Mouse (Mus musculus) CH12.LX (cell line): ENCODE data around the gene Acsl6. TPM values are rescaled to one million over a fixed set of nuclear protein-coding genes. Genes with fewer than 3 reads are reported as not detected.

Source experiments
- DNase-seq: peaks from one replicate; pipeline ENCODE4 v3.0.0-alpha.2; 2013; ENCODE audit errors: extremely low read depth
- H3K27ac ChIP-seq: 2 replicates; pipeline ENCODE4 v1.5.1; 2012; ENCODE audit warnings: low read depth, mild to moderate bottlenecking, control low read depth, moderate library complexity; ENCODE audit not compliant: insufficient read depth
- H3K27me3 ChIP-seq: replicated peaks from 2 replicates; pipeline ENCODE3; 2012; ENCODE audit warnings: inconsistent platforms
- H3K36me3 ChIP-seq, 2 experiments: replicated peaks in 1 of 2; 2 replicates each; pipeline versions ENCODE3 to v1.6.1; 2012; ENCODE audit warnings: inconsistent platforms in 1 of 2, low read length in 1 of 2, mild to moderate bottlenecking in 1 of 2, mixed read lengths in 1 of 2, moderate library complexity in 1 of 2; ENCODE audit not compliant: control insufficient read depth in 1 of 2, insufficient read depth in 1 of 2
- H3K4me1 ChIP-seq, 2 experiments: 2 replicates each; pipeline ENCODE4 v1.6.1; 2012; ENCODE audit warnings: inconsistent platforms in 1 of 2, moderate library complexity in 1 of 2; ENCODE audit not compliant: insufficient read depth in 2 of 2, control insufficient read depth in 1 of 2
- H3K4me2 ChIP-seq: 2 replicates; pipeline ENCODE4 v1.6.1; 2012; ENCODE audit warnings: low read depth, mild to moderate bottlenecking, control low read depth; ENCODE audit not compliant: poor library complexity, insufficient read depth, severe bottlenecking
- H3K4me3 ChIP-seq, 3 experiments: fragments of 150-350 bp in 1 of 3; sonication (generic) in 1 of 3; replicated peaks in 1 of 3; 2 replicates each; pipeline versions ENCODE3 to v1.5.1; 2011 to 2012; ENCODE audit warnings: low read depth in 2 of 3, low read length in 2 of 3, mild to moderate bottlenecking in 2 of 3, moderate library complexity in 2 of 3, control low read depth in 1 of 3, improper control_type of control experiment in 1 of 3, inconsistent platforms in 1 of 3, mixed read lengths in 1 of 3; ENCODE audit not compliant: poor library complexity in 1 of 3
- H3K79me2 ChIP-seq: replicated peaks from 2 replicates; pipeline ENCODE4 v1.6.1; 2012; ENCODE audit warnings: mild to moderate bottlenecking, moderate library complexity; ENCODE audit not compliant: control insufficient read depth, poor library complexity, insufficient read depth, severe bottlenecking; ENCODE audit errors: extremely low read depth
- H3K9ac ChIP-seq: 2 replicates; pipeline ENCODE4 v1.6.1; 2012; ENCODE audit warnings: low read depth, mild to moderate bottlenecking, control low read depth, moderate library complexity; ENCODE audit not compliant: insufficient read depth
- H3K9me3 ChIP-seq: replicated peaks from 2 replicates; pipeline ENCODE3; 2012; ENCODE audit warnings: low read length, inconsistent platforms, mixed read lengths
- BHLHE40 ChIP-seq: IDR thresholded peaks from 2 replicates; pipeline ENCODE4 v1.6.1; 2011; ENCODE audit warnings: mild to moderate bottlenecking, low read depth, low read length, improper control_type of control experiment
- CTCF ChIP-seq, 2 experiments: IDR thresholded peaks in 1 of 2; conservative IDR thresholded peaks in 1 of 2; 2 replicates each; pipeline ENCODE4 v1.5.1; 2011 to 2012; ENCODE audit warnings: low read depth in 2 of 2, low read length in 2 of 2, improper control_type of control experiment in 1 of 2, inconsistent platforms in 1 of 2, mild to moderate bottlenecking in 1 of 2, moderate library complexity in 1 of 2
- ELF1 ChIP-seq: IDR thresholded peaks from 2 replicates; pipeline ENCODE4 v1.6.1; 2014; ENCODE audit warnings: low read depth, mild to moderate bottlenecking, inconsistent platforms, low read length, improper control_type of control experiment
- EP300 ChIP-seq: IDR thresholded peaks from 2 replicates; pipeline ENCODE4 v1.6.1; 2011; ENCODE audit warnings: low read length, improper control_type of control experiment
- GABPA ChIP-seq: IDR thresholded peaks from 2 replicates; pipeline ENCODE4 v1.6.1; 2012; ENCODE audit warnings: low read depth, low read length, improper control_type of control experiment, inconsistent platforms; ENCODE audit not compliant: insufficient replicate concordance
- IRF4 ChIP-seq: IDR thresholded peaks from 2 replicates; pipeline ENCODE4 v1.6.1; 2014; ENCODE audit warnings: low read depth, mild to moderate bottlenecking, inconsistent platforms, low read length, improper control_type of control experiment
- JUND ChIP-seq: conservative IDR thresholded peaks from 2 replicates; pipeline ENCODE4 v1.6.1; 2011; ENCODE audit warnings: low read depth, low read length, improper control_type of control experiment
- MAX ChIP-seq: IDR thresholded peaks from 2 replicates; pipeline ENCODE4 v1.6.1; 2011; ENCODE audit warnings: low read length, improper control_type of control experiment
- MAZ ChIP-seq: IDR thresholded peaks from 2 replicates; pipeline ENCODE4 v1.6.1; 2012; ENCODE audit warnings: low read depth, mild to moderate bottlenecking, inconsistent platforms, low read length, improper control_type of control experiment, moderate library complexity
- MEF2A ChIP-seq: IDR thresholded peaks from 2 replicates; pipeline ENCODE4 v1.6.1; 2014; ENCODE audit warnings: low read depth, mild to moderate bottlenecking, inconsistent platforms, low read length, improper control_type of control experiment, borderline replicate concordance
- MYC ChIP-seq: IDR thresholded peaks from 2 replicates; pipeline ENCODE4 v1.6.1; 2011; ENCODE audit warnings: low read depth, mild to moderate bottlenecking, improper control_type of control experiment, low read length
- NELFE ChIP-seq: IDR thresholded peaks from 2 replicates; pipeline ENCODE4 v1.6.1; 2011; ENCODE audit warnings: low read depth, low read length, improper control_type of control experiment
- NRF1 ChIP-seq: IDR thresholded peaks from 2 replicates; pipeline ENCODE4 v1.6.1; 2014; ENCODE audit warnings: low read depth, mild to moderate bottlenecking, inconsistent platforms, low read length, improper control_type of control experiment, moderate library complexity
- PAX5 ChIP-seq: IDR thresholded peaks from 2 replicates; pipeline ENCODE4 v1.6.1; 2012; ENCODE audit warnings: low read length, inconsistent platforms, mixed read lengths
- RAD21 ChIP-seq: IDR thresholded peaks from 2 replicates; pipeline ENCODE4 v1.6.1; 2011; ENCODE audit warnings: low read depth, mild to moderate bottlenecking, low read length, improper control_type of control experiment, moderate library complexity
- SIN3A ChIP-seq: IDR thresholded peaks from 2 replicates; pipeline ENCODE4 v1.6.1; 2012; ENCODE audit warnings: low read length, improper control_type of control experiment, inconsistent platforms
- SMC3 ChIP-seq: IDR thresholded peaks from 2 replicates; pipeline ENCODE4 v1.6.1; 2011; ENCODE audit warnings: low read depth, low read length, improper control_type of control experiment
- TCF12 ChIP-seq: IDR thresholded peaks from 2 replicates; pipeline ENCODE4 v1.6.1; 2014; ENCODE audit warnings: low read depth, mild to moderate bottlenecking, inconsistent platforms, low read length, improper control_type of control experiment
- UBTF ChIP-seq: IDR thresholded peaks from 2 replicates; pipeline ENCODE4 v1.6.1; 2012; ENCODE audit warnings: low read depth, mild to moderate bottlenecking, inconsistent platforms, low read length, improper control_type of control experiment, moderate library complexity
- USF2 ChIP-seq: conservative IDR thresholded peaks from 2 replicates; pipeline ENCODE4 v1.6.1; 2011; ENCODE audit warnings: low read depth, low read length, improper control_type of control experiment
- ZC3H11A ChIP-seq: IDR thresholded peaks from 2 replicates; pipeline ENCODE4 v1.6.1; 2012; ENCODE audit warnings: low read depth, mild to moderate bottlenecking, inconsistent platforms, low read length, improper control_type of control experiment
- ZNF384 ChIP-seq: IDR thresholded peaks from 2 replicates; pipeline ENCODE4 v1.6.1; 2012; ENCODE audit warnings: low read depth, low read length, improper control_type of control experiment, inconsistent platforms
- dilution Hi-C: fragments of 300-500 bp; cut with MboI; formaldehyde crosslinking; loops from 2 replicates; pipeline ENCODE4 v1.14.3; 2020; ENCODE audit warnings: low sequenced_read_pairs; ENCODE audit not compliant: extremely low pct_unique_long_range_greater_than_20kb, extremely low pct_ligation_motif_present
- in situ Hi-C: fragments of 300-500 bp; cut with MboI; formaldehyde crosslinking; loops from 3 replicates; pipeline ENCODE4 v1.14.3; 2019; ENCODE audit warnings: low sequenced_read_pairs, low pct_ligation_motif_present, low pct_unique_long_range_greater_than_20kb, mixed read lengths
- polyA plus RNA-seq: library from polyadenylated mRNA; unstranded; fragments of >175 nt; gene quantifications from 2 replicates; pipeline ENCODE4 v1.2.1, GENCODE M21; 2012; ENCODE audit warnings: low read depth; ENCODE audit not compliant: insufficient read length
- total RNA-seq, 2 experiments: library from RNA; depleted of rRNA; stranded (reverse); fragments of 300-350 nt in 1 of 2; fragments of >200 nt in 1 of 2; gene quantifications; 2 replicates each; pipeline ENCODE4 v1.2.3; 2012 to 2014

Acsl6 gene
- total and polyA plus RNA-seq, 3 experiments: 74.1 to 222 (median 96.9) TPM

GRCm38 (mm10) chr11:54303728-54304470, at the start of gene Acsl6 (continued):
- peak; percentile 76 for TF ChIP-seq MEF2A

- peak; percentile 88 for DNase-seq
- Histone ChIP-seq H3K27me3 (no peaks in the 10 kb centered on the region), H3K4me1 (peaks cover 14 to 40% of the 10 kb centered on the region in 2 experiments)
These were observed 49.5 kb upstream of the Acsl6 start for GRCm38 (mm10) chr11:54254114-54254513.

DNA sequence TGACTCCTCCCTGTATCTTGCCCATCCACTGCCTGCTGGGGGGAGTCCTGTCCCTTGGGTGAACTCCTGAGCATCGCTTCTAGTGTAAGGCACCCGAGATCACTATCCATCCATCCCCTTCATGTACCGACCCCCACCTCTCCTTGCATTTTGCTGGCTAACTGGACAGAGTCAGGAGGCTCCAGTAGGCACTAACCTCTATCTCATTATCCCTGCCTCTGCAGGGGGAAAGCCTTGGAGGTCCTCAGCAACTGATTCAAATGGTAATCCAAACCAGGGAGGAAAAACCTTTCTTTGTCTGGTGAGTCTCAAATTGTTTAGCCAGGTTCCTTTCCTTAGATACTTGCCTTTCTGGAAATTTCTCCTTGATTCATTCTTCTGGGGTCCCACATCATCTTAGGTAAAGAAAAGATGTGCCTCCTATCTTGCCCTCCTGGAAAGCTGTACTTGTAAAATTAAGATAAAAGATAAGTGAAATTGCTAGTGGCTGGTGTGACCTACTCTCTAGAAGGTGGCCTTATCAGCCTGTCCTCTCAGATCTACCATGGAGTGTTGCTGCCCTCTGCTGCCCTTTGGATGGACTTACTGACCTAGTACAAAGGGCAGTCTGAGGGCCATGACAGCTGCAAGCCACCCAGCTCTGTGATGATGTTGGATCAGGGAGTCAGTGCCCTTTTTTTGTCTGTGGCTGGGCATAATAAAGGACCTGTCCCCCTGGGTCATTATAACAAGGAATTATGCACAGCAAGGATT, 46.8 kb upstream of the Acsl6 start:
- no peak overlapping the region for H3K9ac ChIP-seq

More at GRCm38 (mm10) chr11:54254114-54254513, 49.5 kb upstream of the Acsl6 start:
- Histone ChIP-seq H3K9me3 (no peaks in the 10 kb centered on the region), H3K79me2 (no peaks in the 10 kb centered on the region), H3K36me3 (no peaks in the 10 kb centered on the region), H3K4me2 (no peak overlapping the region)
- dilution Hi-C loops: no loop called here
- TF ChIP-seq NRF1 (peak; percentile 36; the same call in 1 of the 2 replicates), MEF2A (peak; percentile 77), SMC3 (peak; percentile 100), MAZ (0 out of 2 replicates have a peak, but pooled peaks have one; percentile 6), NELFE (peak; percentile 53; the same call in 1 of the 2 replicates), SIN3A (0 out of 2 replicates have a peak, but pooled peaks have one; percentile 30), MAX (no peak), MYC (0 out of 2 replicates have a peak, but pooled peaks have one; percentile 19), GABPA (no peak), CTCF (conservative IDR thresholded peaks at IDR 0.05 in 1 of 2, IDR thresholded peaks at IDR 0.05 in 1 of 2; ENCODE audit: low read depth in 2 of 2, low read length in 2 of 2) (peak; percentile 39 to 100), USF2 (no peak), ZNF384 (peak; percentile 20; the same call in 1 of the 2 replicates), IRF4 (peak; percentile 39; the same call in 1 of the 2 replicates), ELF1 (peak; percentile 50), ZC3H11A (peak; percentile 100), EP300 (no peak), JUND (peak; percentile 36; the same call in 1 of the 2 replicates)
- TF ChIP-seq, all 38 proteins: peak for 13
- in situ Hi-C loops: loop anchor here (5.0 kb wide), 1 partner anchor 112 kb away; no protein-coding TSS in a partner anchor
- Histone ChIP-seq H3K9ac (no peak overlapping the region), H3K27ac (no peak overlapping the region), H3K4me3 (no peak overlapping the region)

More for the DNA sequence above, 46.8 kb upstream of the Acsl6 start:
- dilution Hi-C loops: no loop called here
- DNase-seq: peak; percentile 94
- Histone ChIP-seq H3K4me3 (no peak overlapping the region), H3K27ac (no peak overlapping the region), H3K4me1 (peaks cover 4 to 17% of the 10 kb centered on the region in 2 experiments), H3K36me3 (no peaks in the 10 kb centered on the region), H3K9me3 (peaks cover 3% of the 10 kb centered on the region), H3K79me2 (no peaks in the 10 kb centered on the region), H3K27me3 (no peaks in the 10 kb centered on the region), H3K4me2 (no peak overlapping the region)
- in situ Hi-C loops: loop anchor here (5.0 kb wide), 1 partner anchor 254 kb away; no protein-coding TSS in a partner anchor
- TF ChIP-seq NELFE (peak; percentile 48; the same call in 1 of the 2 replicates), SIN3A (peak; percentile 62), CTCF (conservative IDR thresholded peaks at IDR 0.05 in 1 of 2, IDR thresholded peaks at IDR 0.05 in 1 of 2; ENCODE audit: low read depth in 2 of 2, low read length in 2 of 2) (peak; percentile 51 to 98), BHLHE40 (0 out of 2 replicates have a peak, but pooled peaks have one; percentile 8), MAX (0 out of 2 replicates have a peak, but pooled peaks have one; percentile 10), SMC3 (peak; percentile 99), NRF1 (no peak; the same call in 1 of the 2 replicates), PAX5 (no peak), IRF4 (peak; percentile 51), ELF1 (peak; percentile 16; the same call in 1 of the 2 replicates), ZC3H11A (peak; percentile 97), TCF12 (peak; percentile 49; the same call in 1 of the 2 replicates), MAZ (peak; percentile 47; the same call in 1 of the 2 replicates), RAD21 (peak; percentile 99), JUND (no peak), UBTF (no peak)
